Mouse (Mus musculus): ENCODE data around the gene Tob2.

The Tob2 gene

DNA sequence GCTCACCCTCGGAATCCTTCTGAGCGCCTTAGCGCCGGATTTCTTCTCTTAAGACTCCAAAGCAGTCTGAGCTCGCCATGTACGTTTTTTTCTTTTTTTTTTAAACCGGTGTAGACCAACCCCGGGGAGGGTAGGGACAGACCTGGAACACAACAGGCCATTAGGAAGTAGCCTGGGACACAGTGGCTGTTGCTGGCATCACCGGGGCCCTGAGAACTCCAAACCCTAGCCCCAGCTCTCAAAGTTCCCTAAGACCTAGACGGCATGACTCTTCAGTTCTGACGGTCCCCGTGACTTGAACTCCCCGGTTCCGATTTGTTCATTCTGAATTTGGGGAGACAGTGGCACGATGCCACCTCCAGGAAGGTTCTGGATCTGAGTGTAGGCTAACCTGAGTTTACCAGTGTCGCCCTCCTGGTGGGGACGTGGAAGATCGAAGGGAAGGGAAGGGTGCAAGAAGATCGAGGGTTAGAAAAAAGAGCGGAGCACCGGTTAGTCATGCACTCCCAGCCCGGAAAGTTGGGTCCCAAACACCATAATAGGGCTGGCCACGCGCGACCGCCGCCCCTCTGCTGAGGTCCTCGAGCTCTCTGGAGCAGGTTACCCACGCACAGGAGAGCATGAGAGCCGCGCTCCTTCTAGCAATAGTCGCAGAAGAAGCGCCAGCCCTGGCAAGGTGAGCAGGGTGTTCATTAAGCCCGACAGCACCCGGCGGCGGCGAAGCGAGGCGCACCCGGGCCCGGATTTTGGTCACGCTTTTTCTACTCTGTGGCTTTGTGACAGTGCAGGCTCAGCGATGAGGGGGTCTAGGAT is at the start of gene Tob2:
TSS of gene Tob2 (minus strand) at position 280 of the 813 bp plus-strand sequence.
- DNase-seq (ENCODE audit: extremely low spot score, low read depth, low spot score) = no peak

DNA sequence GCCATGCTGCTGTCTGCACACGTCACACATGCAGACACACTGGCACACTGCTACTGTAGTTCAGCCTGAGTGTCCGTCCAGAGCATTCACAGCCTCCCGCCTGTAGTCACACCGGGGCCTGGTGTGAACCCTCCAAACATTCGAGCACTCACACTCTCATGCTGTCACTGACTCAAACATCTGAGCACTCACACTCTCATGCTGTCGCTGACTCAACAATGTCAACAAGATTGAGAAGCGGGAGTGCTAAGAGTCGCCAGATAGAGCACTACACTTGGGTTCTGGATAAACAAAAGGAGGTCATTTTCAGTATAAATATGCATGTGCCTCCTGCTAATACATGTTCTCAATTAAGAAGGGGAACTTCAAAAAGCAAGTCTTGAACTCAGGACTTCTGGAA is 49.4 kb upstream of the Tob2 start:
- DNase-seq (ENCODE audit: extremely low spot score, low read depth, low spot score) = no peak

DNA sequence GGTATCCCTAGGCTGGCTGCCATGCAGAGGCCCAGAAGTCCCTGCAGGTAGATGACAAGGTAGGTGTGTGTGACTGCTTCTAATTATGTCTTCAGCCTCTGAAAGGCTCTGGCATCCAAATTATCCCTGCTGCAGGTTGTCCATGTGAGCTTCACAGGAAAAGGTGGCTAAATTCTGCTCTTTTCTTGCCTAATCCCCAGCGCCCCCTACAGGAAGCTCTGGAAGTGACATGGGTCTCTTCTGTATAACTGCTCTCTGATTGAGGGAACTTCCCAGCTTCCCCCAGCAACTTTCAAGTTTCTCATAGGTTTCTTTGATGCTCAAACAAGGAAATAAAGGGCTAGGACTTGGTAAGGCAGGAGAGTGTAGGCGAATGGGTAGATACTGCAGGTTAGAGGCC is 46.3 kb upstream of the Tob2 start:
- no peak for DNase-seq (ENCODE audit: extremely low spot score, low read depth, low spot score)

DNA sequence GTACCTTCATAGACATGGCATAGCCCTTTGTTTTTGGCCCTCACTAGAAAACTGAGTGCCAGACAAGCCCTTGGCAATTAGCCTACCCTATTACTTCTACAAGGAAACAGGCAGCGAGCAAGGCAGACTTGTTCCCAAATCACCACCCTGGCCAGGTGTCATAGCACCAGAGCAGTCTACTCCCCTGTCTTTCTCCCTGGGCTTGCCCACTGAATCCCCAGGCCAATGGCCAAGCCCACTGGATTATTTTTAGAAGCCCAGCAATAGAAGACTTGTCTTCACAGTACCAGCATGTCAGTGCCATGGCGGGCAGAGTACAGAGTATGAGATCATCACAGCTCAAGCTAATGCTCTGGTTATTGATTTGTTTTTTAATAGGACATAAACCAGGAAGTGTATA is 40.2 kb upstream of the Tob2 start:
- no peak for DNase-seq (ENCODE audit: extremely low spot score, low read depth, low spot score)

DNA sequence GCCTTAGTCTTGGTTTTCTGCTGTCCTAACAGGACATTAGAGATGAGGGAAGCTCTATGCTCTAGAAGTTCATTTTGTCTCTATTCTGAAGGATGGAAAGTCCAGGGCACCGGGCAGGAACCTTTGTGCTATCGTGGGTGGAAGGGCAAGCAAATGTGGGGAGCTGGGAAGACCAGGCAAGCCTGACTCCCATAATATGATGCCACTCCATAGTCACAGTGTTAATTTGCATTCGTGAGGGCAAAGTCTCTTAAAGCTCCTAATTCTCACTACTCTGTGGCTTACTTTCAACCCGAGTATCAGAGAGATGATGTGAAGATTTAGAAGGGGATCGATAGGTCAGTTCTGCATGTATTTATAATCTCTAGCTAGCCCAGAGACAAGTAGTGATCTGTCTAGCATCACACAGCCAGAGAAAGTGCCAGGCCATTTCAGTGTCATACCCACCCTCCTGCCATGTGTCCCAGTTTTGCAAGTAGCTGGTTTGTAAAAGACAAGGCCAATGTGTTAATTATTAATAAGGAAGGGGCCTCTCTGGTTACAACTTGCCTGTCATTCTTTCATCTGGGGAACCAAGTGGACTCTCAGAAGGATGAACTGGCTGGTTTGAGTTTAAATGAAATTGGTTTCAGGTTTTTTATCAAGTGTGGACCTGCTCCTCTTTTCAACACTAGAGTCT is 39.1 kb upstream of the Tob2 start:
- no peak for DNase-seq (ENCODE audit: extremely low spot score, low read depth, low spot score)

DNA sequence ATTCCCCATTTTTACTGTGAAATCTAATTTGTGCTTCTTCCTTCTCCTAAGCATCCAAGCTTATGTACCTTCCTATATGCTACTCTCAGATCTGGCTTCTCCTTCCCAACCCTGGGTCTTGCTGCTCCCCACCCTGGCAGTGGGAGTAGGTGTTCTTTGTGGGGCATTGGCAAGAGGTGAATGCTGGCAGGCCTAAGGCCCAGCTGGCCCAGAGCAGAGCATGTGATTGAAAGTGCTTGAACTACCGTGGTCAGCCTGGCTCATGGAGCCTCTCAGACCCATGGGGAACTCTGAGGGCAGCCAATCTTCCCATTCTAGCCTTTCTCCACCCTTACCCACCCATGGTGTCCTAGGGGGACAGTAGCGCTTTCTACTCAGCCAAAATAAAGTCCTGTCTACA is 37.8 kb upstream of the Tob2 start:
- DNase-seq (ENCODE audit: extremely low spot score, low read depth, low spot score) = no peak

DNA sequence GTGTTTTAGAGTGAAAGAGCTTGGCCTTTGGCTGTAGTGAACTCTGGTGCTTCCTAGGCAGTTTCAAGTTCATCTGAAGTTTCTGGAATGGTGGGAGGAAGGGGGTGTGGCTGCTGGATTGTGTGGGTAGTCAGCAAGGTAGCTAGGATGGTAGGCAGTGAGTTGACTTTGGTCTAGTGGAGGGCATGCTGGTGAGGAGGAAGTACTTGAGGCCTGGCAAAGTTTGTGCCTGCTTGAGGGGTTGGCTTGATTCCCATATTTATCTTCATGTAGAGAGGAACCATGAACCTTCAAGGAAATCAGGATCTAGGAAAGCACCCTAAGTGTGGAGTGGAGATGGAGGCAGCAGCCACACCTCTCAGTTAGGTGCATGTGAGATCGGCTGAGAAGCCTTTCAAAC is 35.4 kb upstream of the Tob2 start:
- no peak for DNase-seq (ENCODE audit: extremely low spot score, low read depth, low spot score)

DNA sequence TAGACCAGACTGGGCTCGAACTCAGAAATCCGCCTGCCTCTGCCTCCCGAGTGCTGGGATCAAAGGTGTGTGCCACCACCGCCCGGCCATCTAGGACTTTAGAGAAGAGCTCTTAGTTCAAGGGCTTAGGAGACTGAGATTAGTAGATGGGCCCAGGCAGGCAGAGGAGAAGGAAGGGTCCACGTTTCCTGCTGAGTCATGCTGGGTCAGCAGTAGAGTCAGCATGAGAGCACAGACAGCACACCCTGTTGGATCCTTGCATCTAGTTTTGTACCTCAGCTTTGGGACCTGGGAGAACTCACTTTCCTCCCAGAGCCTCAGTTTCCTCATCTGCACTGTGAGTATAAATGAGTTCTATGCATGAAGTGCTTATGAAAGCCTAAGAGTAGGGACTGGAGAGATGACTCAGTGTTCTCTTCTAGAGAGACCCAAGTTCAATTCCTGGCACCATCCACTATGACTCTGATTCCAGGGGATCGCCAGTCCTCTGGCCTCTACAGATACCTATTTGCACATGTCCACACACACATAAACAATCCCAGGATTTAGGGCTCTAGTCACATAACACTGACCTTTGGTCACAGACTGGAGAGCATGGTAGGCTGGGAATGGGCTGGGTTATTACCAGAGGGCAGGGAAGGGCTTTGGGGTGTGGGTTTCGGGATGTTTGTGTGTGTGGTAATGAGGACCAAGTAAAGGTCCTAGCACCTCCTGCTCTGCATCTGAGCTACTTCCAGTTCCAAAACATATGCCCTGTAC is 33.4 kb upstream of the Tob2 start:
- no peak for DNase-seq (ENCODE audit: extremely low spot score, low read depth, low spot score)

DNA sequence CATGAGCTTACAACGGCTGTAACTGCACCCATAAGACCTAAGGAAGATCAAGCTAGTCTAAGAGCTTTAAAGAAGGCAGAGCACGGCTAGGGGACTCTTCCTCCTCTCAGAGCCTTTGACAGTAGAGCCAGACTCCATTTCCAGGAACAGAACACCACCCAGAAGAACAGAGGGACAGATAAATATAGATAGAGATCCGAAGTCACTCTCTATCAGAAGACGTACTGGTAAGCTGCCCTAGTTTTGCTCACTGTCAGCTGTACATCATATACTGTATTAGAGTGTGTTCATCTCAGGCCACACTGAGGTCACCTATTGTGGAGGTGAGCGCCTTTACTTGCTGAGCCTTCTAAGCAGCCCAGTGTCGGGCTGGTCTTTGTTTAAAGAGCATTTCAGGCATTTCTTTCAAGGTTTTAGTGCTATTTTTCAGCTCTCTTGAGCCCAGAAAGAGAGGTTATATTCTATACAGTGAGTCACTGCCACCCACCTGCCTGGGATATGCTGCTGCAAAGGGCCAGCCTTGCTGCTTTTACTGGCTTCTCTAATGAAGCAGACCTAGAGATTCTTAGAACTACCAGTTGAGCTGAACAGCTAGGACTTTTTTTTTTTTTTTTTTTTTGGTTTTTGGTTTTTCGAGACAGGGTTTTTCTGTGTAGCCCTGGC is 32.7 kb upstream of the Tob2 start:
- no peak for DNase-seq (ENCODE audit: extremely low spot score, low read depth, low spot score)

DNA sequence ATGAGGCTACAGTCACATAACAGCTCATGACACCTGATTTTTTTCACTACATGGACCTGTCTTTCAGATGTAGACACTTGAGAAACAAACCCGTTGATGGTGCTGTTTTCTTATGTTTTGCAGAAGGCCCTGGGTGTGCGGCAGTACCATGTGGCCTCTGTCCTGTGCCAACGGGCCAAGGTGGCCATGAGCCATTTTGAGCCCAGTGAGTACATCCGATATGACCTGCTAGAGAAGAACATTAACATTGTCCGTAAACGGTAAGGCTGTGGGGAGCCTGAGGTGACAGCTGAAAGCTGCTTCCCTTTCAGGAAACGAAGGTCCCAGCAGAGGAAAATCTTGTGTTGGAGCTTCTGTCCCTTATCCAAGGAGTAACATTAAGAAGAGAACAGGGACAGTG is 30.6 kb upstream of the Tob2 start:
- DNase-seq (ENCODE audit: extremely low spot score, low read depth, low spot score) = no peak

DNA sequence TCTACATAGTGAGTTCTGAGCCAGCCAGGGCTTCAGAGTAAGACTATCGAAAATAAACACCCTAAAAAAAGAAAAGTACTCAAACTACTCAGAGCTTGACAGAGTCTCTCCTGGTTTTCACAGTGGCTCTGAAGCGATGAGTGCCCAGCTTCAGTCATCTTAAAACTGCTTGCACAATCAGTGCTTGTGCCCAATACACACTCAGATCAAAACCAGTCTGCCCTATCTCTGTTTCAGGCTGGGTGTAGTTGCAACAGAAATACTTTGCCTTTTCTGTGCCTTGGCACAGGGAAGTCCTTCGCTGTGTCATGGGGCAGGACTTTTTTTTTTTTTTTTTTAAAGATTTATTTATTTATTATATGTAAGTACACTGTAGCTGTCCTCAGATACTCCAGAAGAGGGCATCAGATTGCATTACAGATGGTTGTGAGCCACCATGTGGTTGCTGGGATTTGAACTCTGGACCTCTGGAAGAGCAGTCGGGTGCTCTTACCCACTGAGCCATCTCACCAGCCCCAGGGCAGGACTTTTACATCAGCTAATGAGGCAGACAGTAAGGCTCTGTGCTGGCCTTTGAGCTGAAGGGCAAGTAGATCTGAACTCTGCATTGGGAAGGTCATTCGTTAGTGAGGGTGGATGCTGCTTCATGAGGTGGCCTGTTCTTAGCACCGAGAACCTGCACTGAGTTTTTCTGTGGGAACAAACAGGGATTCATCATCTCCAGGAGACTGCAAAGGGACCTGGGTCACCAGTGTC is 28.4 kb upstream of the Tob2 start:
- DNase-seq (ENCODE audit: extremely low spot score, low read depth, low spot score) = no peak

DNA sequence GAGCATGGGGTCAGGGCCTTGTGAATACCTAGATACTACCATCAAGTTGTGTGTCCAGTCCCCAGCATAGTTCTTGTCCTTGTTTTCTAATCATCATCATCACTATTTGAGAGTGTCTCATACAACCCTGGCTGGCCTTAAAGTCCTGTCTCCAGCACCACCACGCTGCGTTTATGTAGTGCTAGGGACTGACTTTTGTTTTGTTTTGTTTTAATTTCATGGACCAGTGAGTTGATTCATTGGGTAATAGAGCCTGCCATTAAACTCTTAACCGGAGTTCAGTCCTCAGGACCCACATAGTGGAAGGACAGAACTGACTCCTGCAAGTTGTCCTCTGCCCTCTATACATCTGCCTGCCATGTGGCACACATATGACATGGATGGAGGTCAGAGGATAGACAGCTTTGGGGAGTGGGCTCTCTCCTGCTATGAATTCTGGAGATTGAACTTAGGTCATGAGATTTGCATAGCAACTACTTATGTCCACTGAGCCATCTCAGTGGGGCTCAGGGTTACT is 26.9 kb upstream of the Tob2 start:
- no peak for DNase-seq (ENCODE audit: extremely low spot score, low read depth, low spot score)

DNA sequence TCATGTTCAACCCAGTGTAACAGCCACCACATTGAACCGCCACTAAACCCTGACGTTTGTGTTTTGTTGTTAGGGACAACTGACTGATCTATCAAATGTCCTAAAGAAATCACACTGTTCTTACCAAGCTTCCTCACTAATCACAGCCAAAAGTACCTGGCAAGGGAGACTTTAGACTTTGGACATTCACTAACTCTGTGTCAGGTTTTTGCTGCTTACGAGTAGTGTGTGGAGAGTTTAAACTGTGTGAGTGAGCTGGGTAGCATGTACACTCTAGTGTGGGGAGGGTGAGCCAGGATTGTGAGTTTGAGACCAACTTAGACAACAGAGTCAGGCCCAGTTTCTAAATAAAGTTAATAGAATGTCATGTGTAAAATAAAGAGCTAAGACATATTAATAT is 23.8 kb upstream of the Tob2 start:
- DNase-seq (ENCODE audit: extremely low spot score, low read depth, low spot score) = no peak

DNA sequence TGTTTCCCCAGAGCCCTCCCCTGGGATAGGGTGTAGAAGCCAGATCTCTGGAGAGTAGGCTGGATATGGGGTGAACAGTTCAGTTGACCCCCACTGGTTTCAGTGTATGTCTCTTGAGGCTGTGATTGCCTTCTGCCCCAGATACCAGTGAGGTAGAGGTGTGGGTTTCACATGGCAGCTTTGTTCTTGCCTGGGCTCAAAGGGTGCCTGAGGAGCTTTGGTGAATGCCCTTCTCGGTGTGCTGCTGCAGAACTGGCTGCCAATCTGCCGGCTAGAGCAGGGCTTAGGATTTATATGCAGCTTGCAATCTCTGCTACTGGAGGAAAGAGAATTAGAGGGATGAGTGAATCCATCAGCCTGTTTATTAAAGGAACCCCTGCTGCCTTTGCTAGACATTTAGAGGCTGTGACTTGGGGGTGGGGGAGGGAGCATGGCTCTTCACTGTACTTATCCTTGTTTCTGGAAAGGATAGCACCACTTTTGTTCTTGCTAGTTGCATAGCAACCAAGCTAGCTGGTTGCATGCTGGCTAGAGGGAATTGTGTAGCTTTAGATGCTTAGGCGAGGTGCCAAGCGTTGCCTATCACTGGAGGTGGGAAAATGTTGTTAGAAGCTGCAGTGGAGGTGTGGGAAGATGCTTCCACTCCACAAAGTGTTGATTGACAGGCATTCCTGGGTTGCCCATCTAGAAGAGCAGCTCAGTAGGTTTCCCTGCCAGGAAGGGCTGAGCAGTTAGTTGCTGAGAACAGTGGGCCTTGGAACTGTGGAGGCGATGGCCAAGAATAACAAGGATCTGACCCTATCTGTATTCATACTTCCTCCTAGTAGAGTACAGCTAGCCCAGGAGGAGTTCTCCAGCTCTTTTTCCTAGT is 21.2 kb upstream of the Tob2 start:
- DNase-seq (ENCODE audit: extremely low spot score, low read depth, low spot score) = no peak

DNA sequence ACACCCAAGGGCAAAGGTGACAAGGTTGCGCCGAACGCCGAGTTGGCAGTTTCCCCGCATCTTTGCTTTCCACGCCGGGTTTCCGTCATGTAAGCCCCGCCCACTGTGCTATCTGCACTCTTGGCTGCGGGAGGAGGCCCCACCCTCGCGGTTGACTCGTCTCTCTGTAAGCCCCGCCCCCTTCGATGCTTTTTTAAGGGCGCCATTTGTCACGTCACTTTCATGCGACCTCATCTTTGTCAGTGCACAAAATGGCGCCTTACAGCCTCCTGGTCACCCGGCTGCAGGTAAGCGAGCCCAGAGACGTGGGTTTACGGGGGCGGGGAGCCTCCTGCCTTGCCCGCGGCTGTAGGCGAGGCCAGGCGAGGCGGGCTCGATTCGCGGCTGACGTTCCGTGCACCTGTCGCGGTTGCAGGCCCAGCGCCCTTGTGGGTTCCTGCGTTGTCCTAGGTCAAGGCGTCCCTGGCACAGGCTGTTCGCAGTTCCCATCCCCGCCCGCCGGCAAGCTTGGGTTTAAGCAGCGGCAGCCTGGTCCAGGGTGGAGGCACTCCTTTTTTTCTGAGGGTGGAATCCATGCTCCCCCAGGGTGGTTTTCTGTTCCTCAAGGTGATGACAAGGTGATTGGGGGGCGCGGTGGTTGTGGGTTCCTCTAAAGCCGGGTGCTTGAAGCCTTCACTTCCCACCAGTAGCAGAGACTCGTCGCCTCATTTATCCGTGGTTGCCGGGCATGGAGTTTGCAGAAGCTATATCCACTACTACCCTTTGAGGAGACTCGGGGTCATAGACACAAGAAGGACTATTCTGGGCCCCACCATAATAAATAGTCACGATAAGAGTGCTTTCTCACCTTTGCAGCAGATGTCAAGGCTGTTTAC is 13.9 kb upstream of the Tob2 start, which contains the start of gene Aco2:
TSS of gene Aco2 (plus strand) at position 48 of the 875 bp plus-strand sequence.
- DNase-seq (ENCODE audit: extremely low spot score, low read depth, low spot score) = no peak

DNA sequence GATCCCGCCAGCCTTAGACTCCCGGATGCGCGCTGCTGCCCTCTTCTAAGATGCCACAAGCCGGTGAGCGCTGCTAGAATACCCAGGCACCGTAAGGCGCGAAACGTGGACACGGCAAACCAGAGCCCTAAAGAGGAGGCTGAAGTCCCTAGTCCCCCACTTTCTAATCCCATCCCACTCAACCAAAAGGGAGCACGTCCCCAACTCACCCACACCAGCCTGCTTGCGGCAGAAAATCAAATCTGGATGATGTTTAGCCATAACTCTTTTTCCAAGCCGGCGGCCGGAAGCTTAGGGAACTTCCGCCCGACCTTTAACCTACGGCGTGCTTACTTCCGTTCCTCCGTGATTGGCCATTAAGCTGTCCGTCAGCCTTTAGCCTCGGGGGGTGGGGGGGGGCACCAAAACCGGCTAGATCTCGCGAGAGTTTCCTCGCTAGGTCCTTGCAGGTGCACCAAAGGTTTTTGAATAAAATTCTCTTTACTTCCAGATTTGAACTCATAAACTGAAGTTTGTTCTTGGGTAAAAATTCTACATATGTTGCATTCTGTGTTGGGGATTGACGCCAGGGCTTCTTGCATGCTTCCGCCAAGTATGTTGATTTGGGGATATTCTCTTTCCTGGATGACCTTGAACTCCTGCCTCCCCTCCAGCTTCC is 13.1 kb upstream of the Tob2 start, which contains the start of gene Phf5a:
TSS of gene Phf5a (minus strand) at position 308 of the 658 bp plus-strand sequence.
- DNase-seq (ENCODE audit: extremely low spot score, low read depth, low spot score) = peak; percentile 96

DNA sequence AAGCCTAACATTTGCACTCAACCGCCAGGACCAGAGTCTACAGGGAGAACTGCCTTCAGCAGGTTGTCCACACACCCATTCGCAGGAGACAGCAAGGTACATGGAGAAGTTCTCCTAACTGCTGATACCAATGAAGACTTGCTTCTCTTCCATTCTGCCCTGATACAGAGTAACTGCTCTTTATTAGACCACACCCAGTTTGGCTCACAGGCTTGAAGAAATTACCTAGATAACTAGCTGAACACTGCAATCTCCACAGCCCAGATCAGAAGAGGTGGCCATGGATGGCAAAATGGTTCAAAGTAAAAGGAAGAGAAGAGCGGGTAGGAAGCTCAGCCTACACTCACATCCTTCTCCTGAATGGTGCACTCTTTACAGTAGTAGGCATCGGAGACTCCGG is 11.4 kb upstream of the Tob2 start:
- no peak for DNase-seq (ENCODE audit: extremely low spot score, low read depth, low spot score)

DNA sequence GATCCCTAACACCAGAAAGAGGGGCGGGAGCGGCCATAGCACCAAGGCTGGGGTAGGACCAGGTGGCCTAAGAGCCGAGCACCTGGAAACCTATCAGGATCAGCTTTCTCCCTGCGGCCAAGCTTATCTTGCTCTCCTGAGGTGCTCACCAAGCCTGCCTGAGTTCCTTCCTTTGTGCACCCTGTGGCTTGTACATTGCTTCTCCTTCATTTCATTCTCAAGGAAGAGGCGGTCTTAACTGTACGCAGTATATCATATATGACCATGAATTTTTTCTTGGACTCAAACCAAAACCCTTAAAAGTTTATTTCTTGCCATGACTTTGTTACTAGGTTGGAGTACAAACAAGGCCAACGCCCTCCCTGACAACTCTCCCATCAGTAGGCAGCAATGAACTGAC is 5.6 kb upstream of the Tob2 start:
- no peak for DNase-seq (ENCODE audit: extremely low spot score, low read depth, low spot score)

All from hindlimb bud, embryonic 11.5 days (tissue).